Mouse (Mus musculus) urinary bladder, postnatal 14 days (tissue): ENCODE data around the gene Kdm2a.

Experiments used
- DNase-seq: peaks from one replicate; pipeline ENCODE4 v3.0.0; 2021; ENCODE audit warnings: low spot score

The Kdm2a gene

GRCm38 (mm10) chr19:4299574-4300270, 98.4 kb downstream of the Kdm2a start:
- no peak for DNase-seq

GRCm38 (mm10) chr19:4299126-4299525, 99.0 kb downstream of the Kdm2a start:
- no peak for DNase-seq

- DNase-seq, result peak; percentile 49
Measured at GRCm38 (mm10) chr19:4298322-4299121, 99.6 kb downstream of the Kdm2a start.

- DNase-seq, result peak; percentile 75
Measured at GRCm38 (mm10) chr19:4297851-4298250, 100.2 kb downstream of the Kdm2a start.

- DNase-seq, result no peak
Measured at GRCm38 (mm10) chr19:4296611-4297010, 101.5 kb downstream of the Kdm2a start.

GRCm38 (mm10) chr19:4295391-4295790, 102.7 kb downstream of the Kdm2a start:
- DNase-seq, result no peak

- peak; percentile 37 for DNase-seq
Measured at GRCm38 (mm10) chr19:4294381-4295097, 103.5 kb downstream of the Kdm2a start.

GRCm38 (mm10) chr19:4291161-4291560, 106.9 kb downstream of the Kdm2a start:
- DNase-seq, result no peak

- DNase-seq, result no peak
Measured at GRCm38 (mm10) chr19:4290749-4291148, 107.3 kb downstream of the Kdm2a start.

GRCm38 (mm10) chr19:4283653-4284052, 114.4 kb downstream of the Kdm2a start:
- no peak for DNase-seq

GRCm38 (mm10) chr19:4282898-4283553, 115.1 kb downstream of the Kdm2a start, which contains the start of gene Ankrd13d:
Gene Ankrd13d, minus strand, starts transcription at chr19:4283137.
- peak; percentile 85 for DNase-seq

GRCm38 (mm10) chr19:4280425-4280824, 117.7 kb downstream of the Kdm2a start:
- DNase-seq, result no peak

- DNase-seq, result no peak
Measured at GRCm38 (mm10) chr19:4279487-4279886, 118.6 kb downstream of the Kdm2a start.

GRCm38 (mm10) chr19:4270972-4271371, 127.1 kb downstream of the Kdm2a start:
- DNase-seq, result no peak

GRCm38 (mm10) chr19:4270187-4270586, 127.9 kb downstream of the Kdm2a start:
- DNase-seq, result no peak

GRCm38 (mm10) chr19:4268566-4269361, 129.3 kb downstream of the Kdm2a start, which contains the start of gene Ssh3:
Gene Ssh3, minus strand, starts transcription at chr19:4269180.
- peak; percentile 86 for DNase-seq

- no peak for DNase-seq
Measured at GRCm38 (mm10) chr19:4265956-4266355, 132.1 kb downstream of the Kdm2a start.
